Mouse (Mus musculus): ENCODE data around the gene Nos3. TPM values are rescaled to one million over a fixed set of nuclear protein-coding genes. Genes with fewer than 3 reads are reported as not detected.

The Nos3 gene
- polyA plus RNA-seq, 1 experiment from 2014 or later = 21.5 TPM

DNA sequence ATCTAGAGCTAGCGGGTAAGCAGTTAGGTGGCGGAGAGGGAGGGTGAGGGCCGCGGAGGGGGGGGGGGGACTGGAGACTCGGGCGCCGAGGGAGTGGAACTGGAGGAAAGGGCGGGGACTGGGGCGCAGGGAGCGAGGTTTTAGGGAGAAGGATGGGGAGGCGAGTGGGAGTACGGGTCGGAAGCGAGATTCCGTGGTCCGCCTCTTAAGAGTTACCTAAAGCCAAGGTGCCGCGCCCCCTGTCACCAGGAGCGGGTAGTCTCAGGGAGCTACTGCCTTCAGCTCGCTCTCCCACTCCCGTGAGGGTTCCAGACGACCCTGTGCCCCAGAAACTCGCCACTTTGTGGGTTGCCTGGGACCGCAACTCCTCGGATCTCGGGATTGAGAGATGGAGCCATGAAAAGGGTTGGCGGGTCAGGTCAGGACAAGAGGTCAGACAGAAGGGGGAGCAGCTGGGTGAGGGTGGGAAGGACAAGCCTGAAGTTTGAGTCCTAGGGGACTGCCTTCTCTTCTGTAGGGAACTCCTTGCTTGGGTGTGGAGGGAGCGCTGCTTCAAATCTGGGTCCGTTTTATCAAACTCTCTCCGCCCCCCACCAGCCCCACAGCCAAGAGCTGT is 60.9 kb downstream of the Nos3 start:
- Histone ChIP-seq H3K27me3 (ENCODE audit: control insufficient read depth, insufficient read depth, low read length) (no peaks in the 10 kb centered on the region), H3K4me2 (peak overlapping the region; percentile 95), H3K27ac (ENCODE audit: low read depth, low read length) (peak overlapping the region; percentile 97), H3K9me3 (replicated peaks; ENCODE audit: control insufficient read depth, low read length) (no peaks in the 10 kb centered on the region), H3K4me3 (ENCODE audit: low read depth, low read length) (peak overlapping the region; percentile 74), H3K4me1 (ENCODE audit: control insufficient read depth, insufficient read depth, low read length) (peaks cover 41% of the 10 kb centered on the region), H3K36me3 (ENCODE audit: control insufficient read depth, insufficient read depth, low read length) (peaks cover 8% of the 10 kb centered on the region), H3K9ac (ENCODE audit: low read depth, low read length) (peak overlapping the region; percentile 87)
- ATAC-seq (replicated peaks; ENCODE audit: insufficient number of reproducible peaks, low FRiP score, low TSS enrichment) = no peak
- 1% methylated on average over 23 of the region's 30 CpGs for WGBS (ENCODE audit: insufficient replicate concordance)

DNA sequence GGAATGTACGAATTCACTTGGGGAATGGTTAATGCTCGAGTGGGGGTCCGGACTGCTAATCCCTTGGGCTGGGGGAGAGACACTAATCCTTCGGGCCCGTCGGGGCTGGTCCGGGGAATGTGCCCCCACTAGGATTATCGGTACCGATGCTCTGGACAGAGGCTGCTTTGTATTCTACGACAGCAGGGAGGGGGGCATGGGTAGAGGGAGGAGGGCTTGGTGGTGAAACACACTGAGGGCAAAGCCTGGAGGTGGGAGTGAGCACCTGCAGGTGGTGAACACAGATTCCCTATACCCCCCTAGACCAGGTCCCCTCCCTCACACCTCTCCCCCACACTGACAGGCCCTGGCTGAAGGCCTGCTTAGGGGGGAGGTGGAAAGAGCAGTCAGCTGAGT is 61.4 kb downstream of the Nos3 start:
- no peak for ATAC-seq (replicated peaks; ENCODE audit: insufficient number of reproducible peaks, low FRiP score, low TSS enrichment)
- Histone ChIP-seq H3K9me3 (replicated peaks; ENCODE audit: control insufficient read depth, low read length) (no peaks in the 10 kb centered on the region), H3K4me2 (peak overlapping the region; percentile 95), H3K27ac (ENCODE audit: low read depth, low read length) (no peak overlapping the region), H3K9ac (ENCODE audit: low read depth, low read length) (peak overlapping the region; percentile 87), H3K4me3 (ENCODE audit: low read depth, low read length) (peak overlapping the region; percentile 74), H3K4me1 (ENCODE audit: control insufficient read depth, insufficient read depth, low read length) (peaks cover 41% of the 10 kb centered on the region), H3K27me3 (ENCODE audit: control insufficient read depth, insufficient read depth, low read length) (no peaks in the 10 kb centered on the region), H3K36me3 (ENCODE audit: control insufficient read depth, insufficient read depth, low read length) (peaks cover 13% of the 10 kb centered on the region)
- 3% methylated on average over 10 of the region's 10 CpGs for WGBS (ENCODE audit: insufficient replicate concordance)

DNA sequence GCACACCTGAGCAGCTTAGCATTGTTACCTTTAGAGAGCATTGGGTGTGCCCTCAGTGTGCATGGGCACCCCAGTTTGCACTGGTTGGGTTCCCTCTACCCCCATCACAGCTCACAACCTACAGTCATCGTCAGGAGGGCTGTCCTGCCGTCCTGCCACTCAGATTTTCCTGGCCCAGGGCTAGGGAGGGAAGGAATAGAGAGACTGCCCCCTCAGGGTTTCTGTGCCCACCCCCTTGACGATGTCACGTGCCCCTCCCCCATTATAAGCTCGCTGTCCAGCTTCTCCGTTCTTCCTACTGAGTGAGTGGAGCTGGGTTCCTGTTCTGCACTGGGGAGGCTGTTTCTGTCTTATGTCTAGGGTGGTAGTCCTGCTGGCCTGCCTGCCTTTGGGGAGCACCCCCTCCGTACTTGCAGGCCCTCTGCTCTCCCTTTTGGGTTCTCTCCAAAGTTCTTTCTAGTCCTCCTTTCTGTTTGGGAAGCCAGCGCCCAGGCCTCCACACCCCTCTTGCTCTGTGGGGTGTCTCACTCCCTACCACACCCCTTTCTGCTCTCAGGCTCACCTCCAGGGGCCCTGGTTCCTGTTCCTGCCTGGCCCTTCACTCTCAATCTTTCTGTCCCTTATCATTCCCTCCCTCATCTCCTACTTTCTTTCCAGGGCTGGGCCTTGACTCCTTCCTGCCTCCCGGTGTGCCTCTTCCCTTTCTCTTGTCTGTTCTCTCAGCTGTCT is 62.1 kb downstream of the Nos3 start:
- ATAC-seq (replicated peaks; ENCODE audit: insufficient number of reproducible peaks, low FRiP score, low TSS enrichment) = no peak
- Histone ChIP-seq H3K9me3 (replicated peaks; ENCODE audit: control insufficient read depth, low read length) (no peaks in the 10 kb centered on the region), H3K27me3 (ENCODE audit: control insufficient read depth, insufficient read depth, low read length) (no peaks in the 10 kb centered on the region), H3K4me3 (ENCODE audit: low read depth, low read length) (peak overlapping the region; percentile 74), H3K4me2 (peak overlapping the region; percentile 95), H3K9ac (ENCODE audit: low read depth, low read length) (no peak overlapping the region), H3K4me1 (ENCODE audit: control insufficient read depth, insufficient read depth, low read length) (peaks cover 41% of the 10 kb centered on the region), H3K27ac (ENCODE audit: low read depth, low read length) (no peak overlapping the region), H3K36me3 (ENCODE audit: control insufficient read depth, insufficient read depth, low read length) (peaks cover 20% of the 10 kb centered on the region)
- WGBS (ENCODE audit: insufficient replicate concordance) = 14% methylated on average over 9 of the region's 9 CpGs

DNA sequence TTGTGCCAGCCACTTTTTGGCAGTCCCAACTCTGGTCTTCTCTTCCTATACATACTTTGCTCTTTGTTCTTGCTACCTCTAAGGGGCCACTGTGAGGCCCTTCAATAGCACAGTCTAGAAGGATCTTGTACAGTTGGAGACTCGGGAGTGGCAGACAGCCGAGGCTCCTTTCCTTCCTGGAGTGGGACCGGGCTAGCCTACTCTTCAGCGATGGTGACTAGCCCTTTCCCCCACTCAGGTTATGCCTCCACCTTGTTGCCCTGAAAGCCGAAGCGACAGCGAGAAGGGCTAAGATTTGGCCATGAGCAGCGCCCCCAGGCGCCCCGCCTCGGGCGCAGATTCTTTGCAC is 62.6 kb downstream of the Nos3 start:
- 12% methylated on average over 12 of the region's 12 CpGs for WGBS (ENCODE audit: insufficient replicate concordance)
- Histone ChIP-seq H3K4me2 (peak overlapping the region; percentile 45; the same call in 1 of the 2 replicates), H3K36me3 (ENCODE audit: control insufficient read depth, insufficient read depth, low read length) (peaks cover 23% of the 10 kb centered on the region), H3K9me3 (replicated peaks; ENCODE audit: control insufficient read depth, low read length) (no peaks in the 10 kb centered on the region), H3K9ac (ENCODE audit: low read depth, low read length) (no peak overlapping the region), H3K27me3 (ENCODE audit: control insufficient read depth, insufficient read depth, low read length) (no peaks in the 10 kb centered on the region), H3K27ac (ENCODE audit: low read depth, low read length) (no peak overlapping the region), H3K4me3 (ENCODE audit: low read depth, low read length) (no peak overlapping the region), H3K4me1 (ENCODE audit: control insufficient read depth, insufficient read depth, low read length) (peaks cover 41% of the 10 kb centered on the region)
- no peak for ATAC-seq (replicated peaks; ENCODE audit: insufficient number of reproducible peaks, low FRiP score, low TSS enrichment)

DNA sequence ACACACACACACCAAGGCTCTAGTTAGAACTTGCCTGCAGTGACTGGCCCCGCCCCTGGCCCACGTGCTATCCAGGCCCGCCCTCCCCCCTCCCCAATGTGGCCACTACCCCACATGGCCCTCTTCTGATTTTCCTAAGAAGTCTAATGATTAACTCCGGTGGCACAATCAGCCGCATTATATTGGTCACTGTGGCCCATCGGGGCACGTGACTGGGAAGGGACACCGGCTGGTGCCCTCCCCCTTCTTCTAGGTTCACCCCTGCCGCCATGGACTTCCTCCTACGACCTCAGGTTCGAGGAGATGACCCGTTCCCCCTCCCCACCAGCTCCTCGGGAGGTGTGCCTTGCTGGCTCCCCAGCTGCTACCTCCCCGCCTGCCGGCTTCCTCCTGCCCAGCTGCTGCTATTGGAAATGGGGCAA is 63.4 kb downstream of the Nos3 start:
- Histone ChIP-seq H3K27ac (ENCODE audit: low read depth, low read length) (no peak overlapping the region), H3K27me3 (ENCODE audit: control insufficient read depth, insufficient read depth, low read length) (no peaks in the 10 kb centered on the region), H3K9ac (ENCODE audit: low read depth, low read length) (no peak overlapping the region), H3K4me3 (ENCODE audit: low read depth, low read length) (0 out of 2 replicates have a peak overlapping the region, but pooled peaks have one; percentile 5), H3K4me2 (peak overlapping the region; percentile 45), H3K9me3 (replicated peaks; ENCODE audit: control insufficient read depth, low read length) (no peaks in the 10 kb centered on the region), H3K36me3 (ENCODE audit: control insufficient read depth, insufficient read depth, low read length) (peaks cover 28% of the 10 kb centered on the region), H3K4me1 (ENCODE audit: control insufficient read depth, insufficient read depth, low read length) (peaks cover 38% of the 10 kb centered on the region)
- 12% methylated on average over 15 of the region's 15 CpGs for WGBS (ENCODE audit: insufficient replicate concordance)
- ATAC-seq (replicated peaks; ENCODE audit: insufficient number of reproducible peaks, low FRiP score, low TSS enrichment) = no peak

DNA sequence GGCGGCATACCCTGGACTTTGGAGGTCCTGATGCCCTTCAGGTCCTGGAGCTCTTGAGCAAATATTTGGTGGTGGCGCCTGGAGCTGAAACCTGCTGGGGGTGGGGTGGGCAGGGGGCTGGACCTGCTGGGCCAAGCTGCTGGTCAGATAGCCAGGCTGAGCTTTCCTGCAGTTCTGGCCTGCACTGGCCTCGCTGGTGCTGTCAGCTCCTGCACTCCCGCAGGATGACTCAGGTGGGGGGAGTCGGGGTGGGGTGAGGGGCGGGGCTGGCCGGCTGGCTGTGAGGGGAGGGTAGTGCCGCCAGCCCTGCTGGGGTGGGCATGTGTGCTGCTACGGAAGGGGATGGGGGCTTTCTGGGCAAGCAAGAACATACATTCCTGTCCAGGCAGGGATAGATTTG is 64.0 kb downstream of the Nos3 start:
- no peaks in the 10 kb centered on the region for H3K27me3 ChIP-seq (ENCODE audit: control insufficient read depth, insufficient read depth, low read length)
- H3K4me2 ChIP-seq = peak overlapping the region; percentile 45
- 12% methylated on average over 9 of the region's 9 CpGs for WGBS (ENCODE audit: insufficient replicate concordance)
- H3K36me3 ChIP-seq (ENCODE audit: control insufficient read depth, insufficient read depth, low read length) = peaks cover 28% of the 10 kb centered on the region
- no peak overlapping the region; the same call in 1 of the 2 replicates for H3K9ac ChIP-seq (ENCODE audit: low read depth, low read length)
- H3K4me1 ChIP-seq (ENCODE audit: control insufficient read depth, insufficient read depth, low read length) = peaks cover 44% of the 10 kb centered on the region
- H3K9me3 ChIP-seq (replicated peaks; ENCODE audit: control insufficient read depth, low read length) = no peaks in the 10 kb centered on the region
- no peak for ATAC-seq (replicated peaks; ENCODE audit: insufficient number of reproducible peaks, low FRiP score, low TSS enrichment)
- H3K27ac ChIP-seq (ENCODE audit: low read depth, low read length) = no peak overlapping the region
- no peak overlapping the region for H3K4me3 ChIP-seq (ENCODE audit: low read depth, low read length)

DNA sequence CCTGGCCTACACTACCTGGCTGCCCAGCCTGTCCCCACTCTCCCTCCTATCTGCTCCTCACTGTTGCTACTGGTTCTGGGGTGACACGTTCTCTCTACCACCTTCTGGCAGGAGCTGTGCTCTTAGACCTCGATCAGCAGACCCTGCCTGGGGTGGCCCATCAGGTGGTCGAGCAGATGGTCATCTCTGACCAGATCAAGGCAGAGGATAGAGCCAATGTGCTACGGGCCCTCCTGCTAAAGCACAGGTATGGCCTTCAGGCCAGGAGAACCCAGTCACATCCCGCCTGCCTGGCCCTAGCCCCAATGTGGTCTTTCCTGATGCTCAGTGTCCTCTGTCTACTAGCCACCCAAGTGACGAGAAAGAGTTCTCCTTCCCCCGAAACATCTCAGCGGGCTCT is 69.4 kb downstream of the Nos3 start:
- H3K27ac ChIP-seq (ENCODE audit: low read depth, low read length) = no peak overlapping the region
- H3K9ac ChIP-seq (ENCODE audit: low read depth, low read length) = no peak overlapping the region
- H3K27me3 ChIP-seq (ENCODE audit: control insufficient read depth, insufficient read depth, low read length) = no peaks in the 10 kb centered on the region
- H3K4me1 ChIP-seq (ENCODE audit: control insufficient read depth, insufficient read depth, low read length) = peaks cover 6% of the 10 kb centered on the region
- H3K36me3 ChIP-seq (ENCODE audit: control insufficient read depth, insufficient read depth, low read length) = peaks cover 42% of the 10 kb centered on the region
- no peak overlapping the region for H3K4me3 ChIP-seq (ENCODE audit: low read depth, low read length)
- no peaks in the 10 kb centered on the region for H3K9me3 ChIP-seq (replicated peaks; ENCODE audit: control insufficient read depth, low read length)
- no peak overlapping the region for H3K4me2 ChIP-seq
- no peak for ATAC-seq (replicated peaks; ENCODE audit: insufficient number of reproducible peaks, low FRiP score, low TSS enrichment)
- 86% methylated on average over 8 of the region's 8 CpGs for WGBS (ENCODE audit: insufficient replicate concordance)

All from heart, embryonic 11.5 days (tissue).